Mouse (Mus musculus): ENCODE results near the gene Prss16. TPM values are rescaled to one million over a fixed set of nuclear protein-coding genes. Genes with fewer than 3 reads are reported as not detected.

The Prss16 gene
- polyA plus RNA-seq (2021) = 6.3 TPM

DNA sequence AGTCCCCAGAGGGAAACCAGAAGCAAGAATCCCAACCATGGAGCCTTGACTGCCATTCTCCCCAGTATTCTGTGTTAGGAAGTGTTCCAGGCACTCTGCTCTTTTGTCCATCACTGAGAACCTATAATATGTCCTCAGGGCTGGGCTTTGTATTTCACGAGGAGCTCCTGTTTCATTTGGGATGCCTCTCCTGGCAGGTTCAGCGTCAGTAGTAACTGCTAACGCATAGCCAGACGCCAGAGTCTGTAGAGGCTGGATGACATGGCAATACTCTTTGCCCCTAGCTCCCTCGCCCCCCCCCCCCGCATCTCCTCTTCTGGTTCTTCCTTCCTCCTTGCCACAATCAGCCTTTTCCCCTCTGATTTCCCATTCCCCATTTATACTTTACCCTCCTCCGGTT, at the start of gene Prss16:
Gene Prss16 (minus strand): TSS at position 101 of the 400 bp plus-strand sequence.
- CTCF ChIA-PET = interaction anchor here (1.6 kb wide), 1 partner anchor 35 kb away, joined by 4 read pairs; no protein-coding TSS in a partner anchor

DNA sequence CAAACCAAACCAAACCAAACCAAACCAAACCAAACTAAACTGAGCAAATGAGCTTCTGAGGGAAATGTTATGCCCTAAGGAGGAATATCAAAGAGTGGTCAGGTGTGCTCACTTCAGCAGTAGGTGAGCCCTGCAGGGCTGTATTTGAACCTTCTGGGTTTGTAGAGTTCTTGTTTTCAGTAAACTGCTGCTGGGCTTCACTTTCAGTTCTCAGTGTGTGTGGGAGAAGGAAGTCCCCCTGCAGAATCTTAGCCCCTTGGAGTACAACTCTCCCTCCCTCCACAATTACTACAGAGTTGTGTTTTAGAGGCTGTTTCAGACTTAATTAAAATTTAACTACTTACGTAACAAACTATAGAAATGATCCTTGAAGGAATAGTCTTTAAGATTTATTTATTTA, 44.2 kb upstream of the Prss16 start:
- ChIA-PET POLR2A (interaction anchor here (1.0 kb wide), 1 partner anchor 519 kb away, joined by 3 read pairs; no protein-coding TSS in a partner anchor), CTCF (interaction anchor here (1.6 kb wide), 1 partner anchor 10 kb away, joined by 3 read pairs; no protein-coding TSS in a partner anchor)
- no peak for TF ChIP-seq CTCF (IDR thresholded peaks at IDR 0.05)
- in situ Hi-C loops (cut with MboI; ENCODE audit: low pct_unique_long_range_greater_than_20kb) = loop anchor here (10.0 to 25.0 kb wide), 2 partner anchors 234 to 1351 kb away; partner anchors contain the start of gene Vmn1r196
- no peaks in the 10 kb centered on the region for H3K27me3 ChIP-seq
- ATAC-seq = no peak
- no peak for DNase-seq (ENCODE audit: low read depth, low spot score)

More for the DNA sequence above, at the start of gene Prss16:
- peaks cover 4% of the 10 kb centered on the region for H3K27me3 ChIP-seq
- ATAC-seq (no peak), DNase-seq (ENCODE audit: low read depth, low spot score) (no peak)
- in situ Hi-C loops (cut with MboI; ENCODE audit: low pct_unique_long_range_greater_than_20kb) = no loop called here
- TF ChIP-seq CTCF (IDR thresholded peaks at IDR 0.05) = no peak
- POLR2A ChIA-PET = no interaction called here

DNA sequence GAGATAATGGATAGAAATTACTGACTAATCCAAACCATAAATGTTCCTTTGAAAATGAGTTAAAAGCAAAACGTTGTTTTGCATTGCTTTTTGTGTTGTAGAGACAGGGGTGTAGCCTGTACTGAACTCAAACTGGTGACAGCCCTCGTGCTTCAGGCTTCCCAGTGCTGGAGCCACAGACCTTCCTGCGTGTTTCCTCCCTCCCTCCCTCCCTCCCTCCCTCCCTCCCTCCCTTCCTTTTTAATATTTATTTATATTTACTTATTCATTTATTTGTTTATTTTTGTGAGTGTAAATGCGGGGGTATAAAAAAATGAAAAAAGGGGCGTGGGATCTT, 41.9 kb upstream of the Prss16 start:
- in situ Hi-C loops (cut with MboI; ENCODE audit: low pct_unique_long_range_greater_than_20kb) = loop anchor here (10.0 to 25.0 kb wide), 2 partner anchors 236 to 1353 kb away; partner anchors contain the start of gene Vmn1r196
- ATAC-seq = no peak

DNA sequence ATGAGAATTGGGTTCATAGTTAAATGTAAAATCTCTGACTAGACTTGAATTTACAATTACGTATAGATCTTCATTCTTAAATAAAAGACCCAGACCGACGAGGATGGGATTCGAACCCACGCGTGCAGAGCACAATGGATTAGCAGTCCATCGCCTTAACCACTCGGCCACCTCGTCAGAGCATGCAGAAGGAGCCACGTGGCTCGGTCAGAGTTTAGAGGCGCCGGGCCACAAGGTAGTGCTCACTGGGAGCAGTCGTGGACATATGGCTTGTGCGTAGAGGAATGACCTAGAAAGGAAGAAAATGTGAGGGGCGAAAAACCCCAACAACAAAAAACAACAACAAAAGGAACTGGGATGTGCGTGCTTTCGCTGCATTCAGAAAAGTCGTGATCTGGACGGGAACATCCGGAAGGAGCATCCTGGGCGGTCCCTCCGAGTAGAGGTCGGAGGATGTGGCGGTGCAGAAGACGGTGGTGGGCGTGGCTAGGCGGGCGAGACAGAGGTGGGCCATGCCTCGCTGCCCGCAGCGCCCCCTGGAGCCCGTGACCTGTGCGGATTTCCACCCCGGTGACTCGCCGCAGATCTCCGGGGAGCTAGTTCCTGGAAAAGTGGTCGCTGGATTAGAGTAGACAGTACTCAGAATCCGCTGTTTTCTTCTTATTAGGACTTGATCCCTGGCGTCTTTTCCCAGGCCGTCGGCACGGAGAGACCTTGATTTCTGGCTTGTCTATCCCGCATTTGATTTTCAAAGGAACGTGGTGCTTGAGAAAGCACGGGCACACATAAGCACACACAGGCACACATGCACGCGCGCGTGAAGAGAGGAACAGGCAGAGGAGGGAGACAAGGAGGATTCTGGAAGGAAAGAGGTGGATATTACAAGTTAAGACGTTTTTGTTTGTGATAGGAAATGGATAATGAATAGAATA, 41.3 kb upstream of the Prss16 start:
- in situ Hi-C loops (cut with MboI; ENCODE audit: low pct_unique_long_range_greater_than_20kb) = loop anchor here (10.0 to 25.0 kb wide), 2 partner anchors 236 to 1354 kb away; partner anchors contain the start of gene Vmn1r196
- peak; percentile 84 for TF ChIP-seq CTCF (IDR thresholded peaks at IDR 0.05)
- peak; percentile 99 for ATAC-seq
- ChIA-PET CTCF (no interaction called here), POLR2A (no interaction called here)
- no peaks in the 10 kb centered on the region for H3K27me3 ChIP-seq
- DNase-seq (ENCODE audit: low read depth, low spot score) = peak; percentile 51

More for the DNA sequence above, 41.9 kb upstream of the Prss16 start:
- no peak for DNase-seq (ENCODE audit: low read depth, low spot score)
- POLR2A ChIA-PET = no interaction called here
- no peak for TF ChIP-seq CTCF (IDR thresholded peaks at IDR 0.05)
- H3K27me3 ChIP-seq = no peaks in the 10 kb centered on the region
- CTCF ChIA-PET = no interaction called here

DNA sequence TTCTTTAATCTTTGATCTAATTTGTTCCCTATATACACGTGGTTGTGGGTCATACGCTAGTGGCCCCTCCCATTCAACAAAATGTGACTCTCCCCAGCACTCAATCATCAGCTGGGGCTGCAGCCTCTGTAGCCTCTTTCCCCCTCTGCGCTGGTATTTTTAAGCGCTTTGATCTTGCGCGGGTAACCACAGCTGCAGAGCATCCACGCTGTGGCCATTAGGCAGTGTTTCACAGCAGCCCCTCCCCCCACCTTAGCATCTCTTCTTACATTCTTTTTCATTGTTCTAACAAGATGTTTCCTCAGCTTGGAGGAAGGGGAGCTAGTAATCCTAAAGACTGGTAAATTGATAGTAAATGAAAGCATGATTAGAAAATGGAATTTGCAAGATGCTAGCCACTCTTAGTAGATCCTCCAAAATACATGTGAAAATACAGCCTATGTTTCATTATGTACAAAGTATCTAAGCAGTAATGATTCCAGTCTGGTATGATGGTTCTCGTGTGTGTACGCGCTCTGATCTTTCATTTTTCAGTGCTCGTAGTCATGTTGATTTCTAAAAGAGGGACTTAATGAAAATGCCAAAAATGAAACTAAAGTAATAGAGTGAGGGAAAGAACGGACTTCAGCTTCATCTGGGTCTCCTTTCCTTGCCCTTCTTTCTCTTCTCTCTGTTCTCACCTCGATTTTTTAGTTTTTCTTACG, 40.3 kb upstream of the Prss16 start:
- DNase-seq (ENCODE audit: low read depth, low spot score) (no peak), ATAC-seq (no peak)
- ChIA-PET CTCF (no interaction called here), POLR2A (no interaction called here)
- in situ Hi-C loops (cut with MboI; ENCODE audit: low pct_unique_long_range_greater_than_20kb) = loop anchor here (5.0 to 25.0 kb wide), 4 partner anchors 237 to 1377 kb away; partner anchors contain the start of genes Vmn1r196 and Zkscan3
- no peak for TF ChIP-seq CTCF (IDR thresholded peaks at IDR 0.05)
- no peaks in the 10 kb centered on the region for H3K27me3 ChIP-seq

DNA sequence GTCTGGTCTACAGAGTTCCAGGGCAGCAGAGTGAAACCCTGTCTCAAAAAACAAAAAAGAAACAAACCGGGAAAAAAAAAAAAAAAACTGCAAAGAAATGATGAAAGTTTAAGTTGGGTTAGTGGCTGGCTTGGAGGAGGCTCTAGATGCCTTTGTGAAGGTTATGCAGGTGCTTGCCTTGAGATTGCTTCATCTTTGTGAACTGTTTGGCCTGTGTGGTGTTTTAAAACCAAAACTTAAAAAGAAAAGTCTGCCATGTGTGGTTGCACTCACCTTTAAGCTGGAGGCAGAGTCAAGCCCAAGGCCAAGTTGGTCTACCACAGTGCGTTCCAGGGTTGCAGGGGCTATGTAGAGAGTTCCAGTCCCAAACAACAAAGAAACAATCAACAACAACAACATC, 39.5 kb upstream of the Prss16 start:
- ChIA-PET CTCF (no interaction called here), POLR2A (no interaction called here)
- no peak for ATAC-seq
- in situ Hi-C loops (cut with MboI; ENCODE audit: low pct_unique_long_range_greater_than_20kb) = loop anchor here (5.0 to 25.0 kb wide), 2 partner anchors 637 to 1378 kb away; partner anchors contain the start of gene Zkscan3
- TF ChIP-seq CTCF (IDR thresholded peaks at IDR 0.05) = no peak
- no peak for DNase-seq (ENCODE audit: low read depth, low spot score)
- H3K27me3 ChIP-seq = no peaks in the 10 kb centered on the region

DNA sequence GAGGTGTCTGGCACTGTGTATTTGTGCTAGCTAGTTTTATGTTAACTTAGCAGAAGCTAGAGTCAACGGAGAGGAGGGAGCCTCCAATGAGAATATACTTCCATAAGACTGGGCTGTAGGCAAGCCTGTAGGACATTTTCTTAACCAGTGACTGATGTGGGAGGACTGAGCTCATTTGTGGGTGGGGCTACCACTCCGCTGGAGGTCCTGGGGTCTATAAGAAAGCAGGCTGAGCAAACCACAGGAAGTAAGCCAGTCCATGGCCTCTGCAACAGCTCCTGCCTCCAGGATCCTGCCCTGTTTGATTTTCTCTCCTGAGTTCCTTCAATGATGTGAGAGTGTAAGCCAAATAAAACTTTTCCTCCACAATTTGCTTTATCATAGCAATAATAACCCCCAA, 35.8 kb upstream of the Prss16 start:
- ATAC-seq = no peak

DNA sequence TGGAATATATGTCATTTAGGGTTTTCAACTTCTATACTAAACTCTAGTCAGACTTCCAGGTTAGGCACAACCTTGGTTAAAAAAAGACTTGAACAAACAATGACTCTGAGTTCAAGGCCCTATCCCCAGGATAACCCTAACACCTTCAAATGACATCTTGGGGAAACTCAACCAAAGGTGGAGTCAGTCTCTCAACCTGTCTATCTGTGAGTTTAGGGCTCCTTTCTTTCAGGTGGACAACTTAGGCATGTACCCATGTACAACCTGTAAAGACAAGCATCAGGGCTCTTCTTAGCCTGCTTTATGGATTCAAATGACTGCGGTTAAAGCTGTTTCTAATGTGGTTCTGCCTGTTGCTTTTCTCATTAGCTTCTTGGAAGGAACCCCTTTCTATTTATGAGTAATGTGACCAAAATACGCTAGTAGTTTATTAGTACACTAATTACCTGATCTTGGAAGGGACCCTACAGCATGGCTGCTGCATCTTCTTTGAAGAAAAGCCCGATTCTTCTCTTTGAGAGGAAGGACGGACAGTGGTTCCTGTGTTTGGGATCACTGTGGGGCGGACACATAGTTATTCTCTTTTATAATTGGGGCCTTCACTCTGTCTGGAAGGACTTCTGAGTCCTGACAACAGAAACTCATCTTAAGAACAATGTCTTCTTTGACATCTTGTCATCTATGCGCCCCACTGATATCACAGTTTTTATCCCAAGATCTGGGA, 35.1 kb upstream of the Prss16 start:
- POLR2A ChIA-PET = no interaction called here
- no peak for ATAC-seq
- CTCF ChIA-PET = interaction anchor here (0.9 to 1.8 kb wide), 7 partner anchors 10 to 1639 kb away, joined by 3 to 4 read pairs (median 3); partner anchors contain the start of genes Hist1h2ac, Hist1h2ah and Hist1h2bc
- H3K27me3 ChIP-seq = no peaks in the 10 kb centered on the region
- no peak for DNase-seq (ENCODE audit: low read depth, low spot score)
- in situ Hi-C loops (cut with MboI; ENCODE audit: low pct_unique_long_range_greater_than_20kb) = loop anchor here (5.0 to 25.0 kb wide), 5 partner anchors 332 to 1488 kb away; partner anchors contain the start of genes Hist1h2af, Hist1h4h and Zkscan3
- TF ChIP-seq CTCF (IDR thresholded peaks at IDR 0.05) = no peak

More for the DNA sequence above, 35.8 kb upstream of the Prss16 start:
- H3K27me3 ChIP-seq = no peaks in the 10 kb centered on the region
- no peak for DNase-seq (ENCODE audit: low read depth, low spot score)
- POLR2A ChIA-PET = no interaction called here
- TF ChIP-seq CTCF (IDR thresholded peaks at IDR 0.05) = no peak
- CTCF ChIA-PET = interaction anchor here (1.8 kb wide), 1 partner anchor 1484 kb away, joined by 4 read pairs; no protein-coding TSS in a partner anchor
- in situ Hi-C loops (cut with MboI; ENCODE audit: low pct_unique_long_range_greater_than_20kb) = loop anchor here (5.0 to 25.0 kb wide), 2 partner anchors 633 to 1382 kb away; partner anchors contain the start of gene Zkscan3

DNA sequence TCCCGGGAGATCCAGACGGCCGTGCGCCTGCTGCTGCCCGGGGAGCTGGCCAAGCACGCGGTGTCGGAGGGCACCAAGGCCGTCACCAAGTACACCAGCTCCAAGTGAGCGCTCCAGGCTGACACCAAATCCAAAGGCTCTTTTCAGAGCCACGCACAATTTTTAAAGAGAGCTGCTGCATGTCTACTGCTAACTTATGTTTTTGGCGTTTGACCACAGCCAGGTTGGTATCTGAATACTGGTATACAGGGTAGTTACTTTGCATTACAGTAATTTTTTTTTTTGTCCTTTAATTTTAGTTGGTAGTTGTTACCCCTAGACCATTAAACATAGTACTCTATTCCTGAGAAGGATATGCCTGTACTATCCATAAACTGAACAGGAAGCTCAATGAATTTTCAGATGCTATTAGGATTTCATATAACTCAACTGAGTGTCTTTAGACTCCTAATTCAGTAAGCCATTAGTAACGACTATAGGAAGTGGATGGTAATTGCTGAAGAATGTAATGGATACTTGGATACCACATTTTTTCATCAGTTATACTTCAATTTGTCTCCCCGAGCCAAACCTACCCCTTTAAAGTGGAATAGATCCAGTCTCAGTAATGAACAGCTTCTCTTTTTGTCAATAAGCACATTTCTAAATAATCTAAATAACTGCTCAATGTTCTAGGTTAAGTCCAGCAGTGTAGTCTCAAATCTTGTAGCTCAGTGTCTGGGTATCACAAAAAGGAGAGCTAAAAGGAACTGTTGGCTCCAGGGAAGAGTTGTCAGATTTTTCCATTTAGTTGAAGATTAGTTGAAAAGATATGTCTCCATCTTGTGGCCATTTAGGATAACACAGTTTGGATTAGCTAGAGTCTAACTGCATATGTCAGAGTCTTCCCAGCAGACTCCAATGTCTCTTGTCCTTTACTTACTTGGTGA, 34.2 kb upstream of the Prss16 start:
- peak; percentile 54 for TF ChIP-seq CTCF (IDR thresholded peaks at IDR 0.05)
- DNase-seq (ENCODE audit: low read depth, low spot score) (no peak), ATAC-seq (peak; percentile 20)
- in situ Hi-C loops (cut with MboI; ENCODE audit: low pct_unique_long_range_greater_than_20kb) = loop anchor here (5.0 to 25.0 kb wide), 4 partner anchors 331 to 1489 kb away; partner anchors contain the start of genes Hist1h2af, Hist1h4h and Zkscan3
- ChIA-PET POLR2A (no interaction called here), CTCF (interaction anchor here (0.7 to 1.8 kb wide), 9 partner anchors 9 to 1640 kb away, joined by 3 to 4 read pairs (median 3); partner anchors contain the start of genes Hist1h2ac, Hist1h2ah and Hist1h2bc)
- H3K27me3 ChIP-seq = no peaks in the 10 kb centered on the region
